Mouse (Mus musculus): ENCODE results near the gene Impdh2.

Gene Impdh2

GRCm38 (mm10) chr9:108560227-108560841 is at the start of gene Impdh2:
Gene Impdh2, plus strand, starts transcription at chr9:108560286.
- CTCF ChIA-PET, result interaction anchor here (0.7 kb wide), 2 partner anchors 24 to 51 kb away, joined by 6 to 9 read pairs; no protein-coding TSS in a partner anchor

- CTCF ChIA-PET, result no interaction called here
Observed at GRCm38 (mm10) chr9:108516380-108517251, 43.5 kb upstream of the Impdh2 start, which contains the start of gene Qrich1. Gene Qrich1, plus strand, starts transcription at chr9:108516806.

GRCm38 (mm10) chr9:108517253-108517930 is 42.7 kb upstream of the Impdh2 start:
- CTCF ChIA-PET, result interaction anchor here (0.5 to 0.7 kb wide), 3 partner anchors 25 to 71 kb away, joined by 4 to 14 read pairs (median 5); no protein-coding TSS in a partner anchor

- CTCF ChIA-PET, result interaction anchor here (0.5 to 0.7 kb wide), 3 partner anchors 26 to 71 kb away, joined by 4 to 14 read pairs (median 5); no protein-coding TSS in a partner anchor
Observed at GRCm38 (mm10) chr9:108517931-108518332, 42.2 kb upstream of the Impdh2 start.

- CTCF ChIA-PET, result no interaction called here
Observed at GRCm38 (mm10) chr9:108521604-108522003, 38.5 kb upstream of the Impdh2 start.

GRCm38 (mm10) chr9:108523341-108523740 is 36.7 kb upstream of the Impdh2 start:
- CTCF ChIA-PET, result no interaction called here

GRCm38 (mm10) chr9:108525400-108525799 is 34.7 kb upstream of the Impdh2 start:
- CTCF ChIA-PET, result interaction anchor here (0.7 kb wide), 1 partner anchor 44 kb away, joined by 3 read pairs; the partner anchor contains the start of gene Dalrd3

GRCm38 (mm10) chr9:108530954-108531353 is 29.1 kb upstream of the Impdh2 start:
- CTCF ChIA-PET, result interaction anchor here (0.8 kb wide), 1 partner anchor 37 kb away, joined by 3 read pairs; the partner anchor contains the start of gene Ndufaf3

GRCm38 (mm10) chr9:108531496-108531895 is 28.6 kb upstream of the Impdh2 start:
- CTCF ChIA-PET, result no interaction called here

- CTCF ChIA-PET, result interaction anchor here (0.7 kb wide), 1 partner anchor 344 kb away, joined by 3 read pairs; no protein-coding TSS in a partner anchor
Observed at GRCm38 (mm10) chr9:108540846-108541245, 19.2 kb upstream of the Impdh2 start.

- CTCF ChIA-PET, result no interaction called here
Observed at GRCm38 (mm10) chr9:108545986-108546385, 14.1 kb upstream of the Impdh2 start.

GRCm38 (mm10) chr9:108546875-108547274 is 13.2 kb upstream of the Impdh2 start:
- CTCF ChIA-PET, result no interaction called here

- CTCF ChIA-PET, result interaction anchor here (0.6 kb wide), 1 partner anchor 37 kb away, joined by 4 read pairs; no protein-coding TSS in a partner anchor
Observed at GRCm38 (mm10) chr9:108559169-108559568, 917 bp upstream of the Impdh2 start.

- CTCF ChIA-PET, result no interaction called here
Observed at GRCm38 (mm10) chr9:108563671-108564070, 3.6 kb downstream of the Impdh2 start.

GRCm38 (mm10) chr9:108564131-108564530 is 4.0 kb downstream of the Impdh2 start:
- CTCF ChIA-PET, result no interaction called here

- CTCF ChIA-PET, result interaction anchor here (0.5 to 0.9 kb wide), 3 partner anchors 373 to 1016 kb away, joined by 3 to 7 read pairs (median 3); no protein-coding TSS in a partner anchor
Observed at GRCm38 (mm10) chr9:108565881-108566814, 6.1 kb downstream of the Impdh2 start.

GRCm38 (mm10) chr9:108566815-108567776 is 7.0 kb downstream of the Impdh2 start, which contains the start of gene Ndufaf3:
Gene Ndufaf3, minus strand, starts transcription at chr9:108567434.
- CTCF ChIA-PET, result interaction anchor here (0.5 to 0.6 kb wide), 3 partner anchors 36 to 1017 kb away, joined by 3 to 7 read pairs (median 3); no protein-coding TSS in a partner anchor

GRCm38 (mm10) chr9:108567931-108568419 is 7.9 kb downstream of the Impdh2 start:
- CTCF ChIA-PET, result interaction anchor here (0.6 kb wide), 1 partner anchor 37 kb away, joined by 3 read pairs; no protein-coding TSS in a partner anchor

GRCm38 (mm10) chr9:108568511-108568921 is 8.4 kb downstream of the Impdh2 start:
- CTCF ChIA-PET, result no interaction called here
